ENCODE assay signal across 21 mouse cellular contexts in genomic region chr10:12406338-12407110, GRCm38 (mm10).
"Had no signal": no experiment of that assay in that cellular context is flagged by ENCODE, and none has a peak within 500 bp of the region (broad histone marks: within the 10 kb centered on the region; RNA-seq: fewer than 3 reads in every experiment).

No protein-coding gene starts in this region.

- H3K4me3 ChIP-seq: lung, embryonic 15.5 days; megakaryocyte, embryonic 14.5 days; midbrain, embryonic 10.5 days; midbrain, embryonic 12.5 days; myocyte; neural tube, embryonic 13.5 days; neural tube, embryonic 15.5 days had no signal

- H3K4me1 ChIP-seq: lung, embryonic 15.5 days; megakaryocyte, embryonic 14.5 days; midbrain, embryonic 10.5 days; midbrain, embryonic 12.5 days; neural tube, embryonic 13.5 days; neural tube, embryonic 15.5 days had no signal

- DNase-seq: lung, adult 2 months; lung, postnatal 14 days; lung, postnatal 36 days; midbrain, embryonic 14.5 days; right cerebral cortex, adult 18-20 months; right cerebral cortex, postnatal 25 days; right cerebral cortex, postnatal 4 days; spleen, adult 18-20 months; thymus, adult 18-20 months; thymus, postnatal 14 days; thymus, postnatal 36 days had no signal

- H3K4me2 ChIP-seq: lung, embryonic 15.5 days; midbrain, embryonic 12.5 days; neural tube, embryonic 13.5 days; neural tube, embryonic 15.5 days had no signal

- H3K27me3 ChIP-seq: lung, embryonic 15.5 days; megakaryocyte, embryonic 14.5 days; midbrain, embryonic 12.5 days; neural tube, embryonic 13.5 days; neural tube, embryonic 15.5 days had no signal

- H3K27ac ChIP-seq: lung, embryonic 15.5 days; macrophage; midbrain, embryonic 10.5 days; midbrain, embryonic 12.5 days; neural tube, embryonic 13.5 days had no signal

- H3K9ac ChIP-seq: lung, embryonic 15.5 days; midbrain, embryonic 12.5 days; neural tube, embryonic 13.5 days; neural tube, embryonic 15.5 days had no signal

- H3K36me3 ChIP-seq: midbrain, embryonic 12.5 days had no signal

- ATAC-seq: lung, postnatal 0 days; midbrain, embryonic 16.5 days had no signal

- H3K9me3 ChIP-seq: lung, embryonic 15.5 days; megakaryocyte, embryonic 14.5 days; midbrain, embryonic 10.5 days; midbrain, embryonic 12.5 days; neural tube, embryonic 13.5 days; neural tube, embryonic 15.5 days had no signal
